Mouse (Mus musculus) C2C12 (cell line): ENCODE data around the gene 2610301B20Rik.

Experiments used
- CEBPB ChIP-seq: IDR thresholded peaks from one replicate; pipeline ENCODE4 v1.6.1; 2011; ENCODE audit warnings: low read depth, mild to moderate bottlenecking, control low read depth, moderate library complexity
- CTCF ChIP-seq: IDR thresholded peaks from one replicate; pipeline ENCODE4 v1.5.1; 2011; ENCODE audit not compliant: control insufficient read depth, insufficient read depth, insufficient read length
- FOSL1 ChIP-seq: IDR thresholded peaks from one replicate; pipeline ENCODE4 v1.8.0; 2011; ENCODE audit warnings: mild to moderate bottlenecking, low read length; ENCODE audit not compliant: poor library complexity, insufficient read depth, severe bottlenecking
- MAX ChIP-seq: IDR thresholded peaks from one replicate; pipeline ENCODE4 v1.6.1; 2011; ENCODE audit warnings: mild to moderate bottlenecking, control low read depth
- MYOD1 ChIP-seq: IDR thresholded peaks from one replicate; pipeline ENCODE4 v1.6.1; 2011; ENCODE audit warnings: low read depth; ENCODE audit not compliant: control insufficient read depth, insufficient read length
- MYOG ChIP-seq: IDR thresholded peaks from one replicate; pipeline ENCODE4 v1.6.1; 2011; ENCODE audit not compliant: control insufficient read depth, insufficient read length; ENCODE audit errors: extremely low read depth
- USF1 ChIP-seq: IDR thresholded peaks from one replicate; pipeline ENCODE4 v1.6.1; 2011; ENCODE audit warnings: low read depth, mild to moderate bottlenecking, control low read depth, moderate library complexity

- no peak for TF ChIP-seq CTCF
- TF ChIP-seq CEBPB, result no peak
- no peak for TF ChIP-seq MAX
- no peak for TF ChIP-seq USF1
- no peak for TF ChIP-seq FOSL1
- no peak for TF ChIP-seq MYOG
- no peak for TF ChIP-seq MYOD1
Observed at GRCm38 (mm10) chr4:10918402-10918801, 44.1 kb downstream of the 2610301B20Rik start.
